Mouse (Mus musculus): ENCODE measurements at regions not wholly inside any gene's neighbourhood (a gene's known extent, or its start where the extent isn't known, plus 50 kb on each side); places are given as distances from the start of the nearest gene placed in this dataset.

DNA sequence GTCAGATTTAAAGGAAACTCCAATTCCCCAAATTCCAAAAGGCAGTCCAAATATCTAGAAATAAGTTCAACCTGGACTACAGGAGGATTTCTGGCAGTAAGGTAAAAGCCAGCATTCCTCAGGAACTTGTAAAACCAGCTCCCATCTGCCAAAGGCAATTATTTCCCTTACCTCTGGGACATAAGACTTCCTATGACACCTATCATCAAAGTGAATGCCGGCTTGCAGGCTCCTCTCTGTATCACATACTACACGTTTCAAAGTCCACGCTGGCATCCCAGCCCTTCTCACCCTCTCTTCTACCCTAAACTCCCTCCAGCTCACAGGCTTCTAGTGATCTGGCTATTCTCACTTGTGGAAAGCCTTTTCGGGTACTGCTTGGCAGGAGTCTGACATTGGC lies 77.5 kb upstream of the Cul1 start:
- H3K4me3 ChIP-seq (replicated peaks; ENCODE audit: insufficient read depth, low read depth, low read length): no peak overlapping the region
- no peaks in the 10 kb centered on the region for H3K27me3 ChIP-seq (ENCODE audit: control insufficient read depth, insufficient read depth, low read length)
- no peak for DNase-seq
- no peak overlapping the region for H3K27ac ChIP-seq (ENCODE audit: insufficient read depth, low read length)
- H3K4me1 ChIP-seq (ENCODE audit: control insufficient read depth, insufficient read depth, low read length): no peaks in the 10 kb centered on the region
- WGBS: 89% methylated on average over 4 of the region's 4 CpGs
- TF ChIP-seq POLR2A (IDR thresholded peaks at IDR 0.05; ENCODE audit: borderline replicate concordance, insufficient read depth, low read length) (no peak), CTCF (IDR thresholded peaks at IDR 0.05; ENCODE audit: borderline replicate concordance, insufficient read depth, low read depth, low read length) (no peak)

DNA sequence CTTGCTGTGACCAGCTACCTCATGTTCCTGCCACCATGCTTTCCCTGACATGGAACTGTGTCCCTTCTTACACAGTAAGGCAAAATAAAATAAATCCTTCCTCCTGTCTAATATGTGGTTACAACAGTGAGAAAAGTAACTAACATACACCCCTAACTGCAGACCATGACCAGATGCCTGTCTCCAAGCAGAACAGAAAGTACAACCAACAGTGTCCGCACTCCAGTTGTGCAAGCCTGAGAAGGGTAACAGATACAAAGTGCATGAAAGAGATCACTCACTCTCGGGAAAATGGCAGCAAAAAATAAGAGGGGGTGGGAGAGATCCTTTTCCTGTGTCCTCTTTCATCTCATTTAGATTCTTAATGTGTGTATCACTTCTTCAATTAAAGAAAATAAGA lies 71.7 kb upstream of the Cul1 start:
- H3K4me3 ChIP-seq (replicated peaks; ENCODE audit: insufficient read depth, low read depth, low read length): no peak overlapping the region
- TF ChIP-seq POLR2A (IDR thresholded peaks at IDR 0.05; ENCODE audit: borderline replicate concordance, insufficient read depth, low read length) (no peak), CTCF (IDR thresholded peaks at IDR 0.05; ENCODE audit: borderline replicate concordance, insufficient read depth, low read depth, low read length) (no peak)
- DNase-seq: no peak
- WGBS: 84% methylated on average over 2 of the region's 2 CpGs
- no peak overlapping the region for H3K27ac ChIP-seq (ENCODE audit: insufficient read depth, low read length)
- no peaks in the 10 kb centered on the region for H3K27me3 ChIP-seq (ENCODE audit: control insufficient read depth, insufficient read depth, low read length)
- no peaks in the 10 kb centered on the region for H3K4me1 ChIP-seq (ENCODE audit: control insufficient read depth, insufficient read depth, low read length)

DNA sequence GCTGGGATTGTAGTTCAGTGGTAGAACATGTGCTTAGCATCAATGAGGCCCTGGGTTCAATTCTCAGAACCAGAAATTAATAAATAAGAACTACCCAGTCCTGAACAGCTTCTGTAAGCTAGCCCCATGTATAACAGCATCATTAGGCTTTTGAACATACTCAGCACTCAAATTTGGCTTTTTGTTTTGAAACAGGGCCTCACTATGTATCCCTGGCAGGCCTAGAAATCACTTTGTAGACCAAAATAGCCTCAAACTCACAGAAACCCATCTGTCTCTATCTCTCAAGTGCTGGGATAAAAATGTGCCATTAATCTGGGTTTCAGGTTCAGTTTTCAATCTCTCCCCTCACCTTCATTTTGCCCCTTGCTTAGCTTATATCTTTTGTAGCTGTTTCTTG lies 66.6 kb upstream of the Cul1 start:
- no peak for TF ChIP-seq CTCF (IDR thresholded peaks at IDR 0.05; ENCODE audit: borderline replicate concordance, insufficient read depth, low read depth, low read length)
- TF ChIP-seq POLR2A (IDR thresholded peaks at IDR 0.05; ENCODE audit: borderline replicate concordance, insufficient read depth, low read length): no peak
- H3K27me3 ChIP-seq (ENCODE audit: control insufficient read depth, insufficient read depth, low read length): no peaks in the 10 kb centered on the region
- no peak overlapping the region for H3K4me3 ChIP-seq (replicated peaks; ENCODE audit: insufficient read depth, low read depth, low read length)
- no peak for DNase-seq
- no peak overlapping the region for H3K27ac ChIP-seq (ENCODE audit: insufficient read depth, low read length)
- H3K4me1 ChIP-seq (ENCODE audit: control insufficient read depth, insufficient read depth, low read length): no peaks in the 10 kb centered on the region

DNA sequence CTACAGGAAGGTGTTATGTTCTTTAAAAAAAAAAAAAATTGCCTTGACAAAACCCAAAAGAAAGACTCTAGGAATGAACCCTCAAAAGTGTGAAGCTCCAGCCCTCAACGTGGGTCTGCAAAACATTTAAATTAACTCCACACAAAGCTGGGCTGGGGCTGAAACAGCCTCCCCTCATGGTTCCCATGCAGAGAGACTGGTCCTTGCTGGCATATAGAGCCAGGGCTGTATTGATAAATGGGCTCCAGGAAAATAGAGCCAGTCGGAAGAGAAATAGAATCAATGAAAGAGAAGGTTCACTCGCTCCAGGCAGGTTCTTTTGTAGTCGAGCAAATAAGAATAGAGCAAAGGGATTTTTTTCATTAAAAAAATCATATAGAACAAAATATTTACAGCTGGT lies 63.3 kb upstream of the Cul1 start:
- no peaks in the 10 kb centered on the region for H3K27me3 ChIP-seq (ENCODE audit: control insufficient read depth, insufficient read depth, low read length)
- DNase-seq: no peak
- H3K4me1 ChIP-seq (ENCODE audit: control insufficient read depth, insufficient read depth, low read length): no peaks in the 10 kb centered on the region
- 73% methylated on average over 4 of the region's 4 CpGs for WGBS
- H3K4me3 ChIP-seq (replicated peaks; ENCODE audit: insufficient read depth, low read depth, low read length): no peak overlapping the region
- TF ChIP-seq POLR2A (IDR thresholded peaks at IDR 0.05; ENCODE audit: borderline replicate concordance, insufficient read depth, low read length) (no peak), CTCF (IDR thresholded peaks at IDR 0.05; ENCODE audit: borderline replicate concordance, insufficient read depth, low read depth, low read length) (no peak)
- H3K27ac ChIP-seq (ENCODE audit: insufficient read depth, low read length): no peak overlapping the region

DNA sequence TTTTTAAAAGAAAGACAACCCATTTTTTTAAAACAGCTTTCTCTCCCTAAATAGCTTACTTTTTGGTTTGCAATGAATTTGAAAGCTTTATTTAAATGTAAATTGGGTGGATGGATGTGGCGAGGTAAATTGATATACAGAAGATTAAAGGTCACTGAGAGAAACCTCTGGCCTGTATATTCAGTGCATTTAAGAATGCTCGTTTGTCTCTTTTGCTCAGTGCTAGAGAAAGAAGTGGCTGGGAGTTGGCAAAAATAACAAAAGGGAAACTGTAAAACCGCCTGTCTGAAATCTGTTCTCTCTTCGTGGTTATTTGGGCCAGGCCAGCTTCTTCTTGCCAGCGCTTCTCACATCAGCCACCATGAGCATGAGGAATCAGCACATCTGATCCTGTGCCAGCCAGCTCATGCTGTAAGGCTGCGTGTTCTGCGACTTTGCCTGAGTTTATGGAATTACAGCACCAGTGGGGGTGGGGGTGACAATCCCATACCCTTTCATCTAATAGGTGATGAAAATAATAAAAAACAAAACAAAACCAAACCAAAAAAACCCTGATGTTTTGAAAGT lies 62.7 kb upstream of the Cul1 start:
- peak in 1 of 2 experiments; percentile 29 for DNase-seq
- Histone ChIP-seq H3K27ac (ENCODE audit: insufficient read depth, low read length) (no peak overlapping the region), H3K27me3 (ENCODE audit: control insufficient read depth, insufficient read depth, low read length) (no peaks in the 10 kb centered on the region), H3K4me1 (ENCODE audit: control insufficient read depth, insufficient read depth, low read length) (no peaks in the 10 kb centered on the region), H3K4me3 (replicated peaks; ENCODE audit: insufficient read depth, low read depth, low read length) (no peak overlapping the region)
- whole genome bisulfite sequencing: 40% methylated on average over 7 of the region's 7 CpGs
- no peak for TF ChIP-seq CTCF (IDR thresholded peaks at IDR 0.05; ENCODE audit: borderline replicate concordance, insufficient read depth, low read depth, low read length)
- no peak for TF ChIP-seq POLR2A (IDR thresholded peaks at IDR 0.05; ENCODE audit: borderline replicate concordance, insufficient read depth, low read length)

DNA sequence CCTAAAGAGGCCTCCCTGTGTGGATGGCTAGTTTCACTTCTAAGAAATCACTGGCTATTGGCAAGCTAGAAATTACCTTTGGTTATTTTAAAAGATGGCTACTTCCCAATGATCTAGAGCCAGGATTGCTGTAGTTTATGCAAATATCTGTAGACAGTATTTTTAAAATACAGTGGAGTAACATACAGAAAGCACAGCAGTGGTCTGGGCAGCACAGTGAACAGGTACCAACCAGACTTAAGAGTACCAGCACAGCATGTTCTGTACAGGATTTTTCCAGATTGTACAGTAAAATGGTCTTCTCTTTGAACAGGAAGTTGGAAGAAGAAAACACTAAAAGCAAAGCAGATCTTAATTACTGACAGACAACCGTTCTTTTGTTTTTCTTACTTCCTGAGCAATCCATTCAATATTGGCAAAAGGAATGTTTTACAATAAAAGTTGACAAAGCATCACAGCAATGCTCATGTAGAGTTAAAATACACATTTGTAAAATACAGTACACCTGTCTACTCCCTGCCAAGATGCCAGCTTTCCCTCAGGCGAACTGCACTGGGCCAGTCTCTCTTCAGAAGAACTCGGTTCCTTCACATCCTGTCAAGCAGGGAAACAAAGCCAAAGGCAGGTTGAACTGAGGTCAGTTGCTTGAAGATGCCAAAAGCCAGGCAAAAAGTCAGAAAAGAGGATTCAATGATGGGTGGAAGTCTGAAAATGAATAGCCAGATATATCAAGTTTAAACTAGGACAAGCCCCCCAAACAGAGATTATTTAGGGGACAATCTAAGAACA lies 62.0 kb upstream of the Cul1 start:
- no peak for DNase-seq
- Histone ChIP-seq H3K27me3 (ENCODE audit: control insufficient read depth, insufficient read depth, low read length) (no peaks in the 10 kb centered on the region), H3K4me3 (replicated peaks; ENCODE audit: insufficient read depth, low read depth, low read length) (no peak overlapping the region), H3K4me1 (ENCODE audit: control insufficient read depth, insufficient read depth, low read length) (no peaks in the 10 kb centered on the region), H3K27ac (ENCODE audit: insufficient read depth, low read length) (no peak overlapping the region)
- WGBS: 53% methylated on average over 3 of the region's 3 CpGs
- TF ChIP-seq CTCF (IDR thresholded peaks at IDR 0.05; ENCODE audit: borderline replicate concordance, insufficient read depth, low read depth, low read length): no peak
- no peak for TF ChIP-seq POLR2A (IDR thresholded peaks at IDR 0.05; ENCODE audit: borderline replicate concordance, insufficient read depth, low read length)

DNA sequence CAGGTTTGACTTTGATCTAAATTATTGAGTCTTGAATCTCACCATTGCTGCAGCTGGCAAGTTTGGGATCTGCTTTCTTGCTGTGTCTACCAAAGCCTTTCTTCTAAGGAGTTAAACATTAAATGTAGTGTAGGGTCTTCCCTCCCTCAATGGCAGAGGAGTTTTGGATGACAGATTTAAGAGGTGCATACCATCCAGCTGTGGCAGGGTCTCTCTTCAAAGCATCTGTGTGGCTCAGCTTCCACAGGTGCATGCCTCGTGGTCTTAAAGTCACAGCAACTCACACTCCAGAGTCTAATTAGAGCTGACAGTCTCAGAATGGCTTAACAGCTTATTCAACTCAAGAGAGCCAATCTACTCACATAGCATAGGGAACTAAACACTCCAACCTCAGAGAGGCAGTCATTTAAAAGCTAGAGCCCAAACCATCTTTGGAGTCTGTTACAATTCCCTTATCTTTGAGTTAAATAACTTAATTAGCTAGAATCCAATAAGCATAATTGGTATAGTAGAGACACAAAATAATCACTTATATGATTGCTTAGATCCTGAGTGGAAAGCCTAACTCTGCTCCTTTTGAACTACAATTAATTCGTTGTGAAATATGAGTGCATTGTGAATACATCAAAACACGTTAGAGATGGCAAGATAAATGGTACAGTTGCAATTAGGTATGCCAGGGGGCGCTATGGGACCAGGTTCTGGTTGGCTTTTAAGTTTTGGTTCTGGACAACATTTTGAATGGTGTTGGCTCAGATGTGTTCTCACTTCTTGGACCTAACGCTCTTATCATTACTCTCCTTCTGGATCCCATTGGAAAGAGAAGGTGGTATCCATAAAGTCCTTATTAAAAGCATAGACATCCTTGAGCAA lies 57.5 kb upstream of the Cul1 start:
- peak; percentile 32 to 35 for DNase-seq
- no peaks in the 10 kb centered on the region for H3K27me3 ChIP-seq (ENCODE audit: control insufficient read depth, insufficient read depth, low read length)
- H3K4me3 ChIP-seq (replicated peaks; ENCODE audit: insufficient read depth, low read depth, low read length): no peak overlapping the region
- TF ChIP-seq CTCF (IDR thresholded peaks at IDR 0.05; ENCODE audit: borderline replicate concordance, insufficient read depth, low read depth, low read length) (peak; percentile 41; the same call in 1 of the 2 replicates), POLR2A (IDR thresholded peaks at IDR 0.05; ENCODE audit: borderline replicate concordance, insufficient read depth, low read length) (no peak)
- no peaks in the 10 kb centered on the region for H3K4me1 ChIP-seq (ENCODE audit: control insufficient read depth, insufficient read depth, low read length)
- WGBS: 36% methylated on average over 5 of the region's 5 CpGs
- H3K27ac ChIP-seq (ENCODE audit: insufficient read depth, low read length): no peak overlapping the region
